Mouse (Mus musculus) testis, adult 2 months (tissue): Measurements from ENCODE around the gene Vax2.

Experiments
- CTCF ChIP-seq: fragments of 200-500 bp; IDR thresholded peaks from 2 replicates; pipeline ENCODE4 v1.5.1; 2012; ENCODE audit warnings: low read depth, mild to moderate bottlenecking, inconsistent platforms, low read length, moderate library complexity; ENCODE audit not compliant: control insufficient read depth, insufficient read depth, insufficient replicate concordance
- POLR2A ChIP-seq: fragments of 200-500 bp; IDR thresholded peaks from 2 replicates; pipeline ENCODE4 v1.6.1; 2012; ENCODE audit warnings: low read depth, mild to moderate bottlenecking, inconsistent platforms, low read length, moderate library complexity; ENCODE audit not compliant: control insufficient read depth

DNA sequence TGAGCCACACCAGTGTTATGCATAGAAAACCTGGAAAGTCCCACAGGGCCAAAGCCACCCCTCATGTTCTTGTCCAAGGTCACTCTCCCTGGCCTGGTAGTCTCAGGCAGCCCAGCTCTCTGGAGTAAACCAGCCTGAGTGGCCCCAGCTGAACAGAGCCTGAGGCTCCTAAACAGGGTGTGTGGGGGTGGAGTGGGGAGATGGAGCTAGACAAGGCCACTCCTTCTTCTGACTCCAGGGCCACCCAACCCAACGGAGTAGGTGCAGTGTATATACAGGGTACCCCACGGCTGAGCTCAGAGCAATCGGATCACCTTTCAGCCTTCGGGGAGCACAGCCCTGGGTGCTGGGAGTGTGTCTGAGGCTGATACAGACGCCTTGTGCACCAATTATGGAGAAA lies 33.1 kb downstream of the Vax2 start:
- TF ChIP-seq CTCF: no peak
- no peak for TF ChIP-seq POLR2A
